Mouse (Mus musculus): ENCODE results near the gene Hmgb1.

DNA sequence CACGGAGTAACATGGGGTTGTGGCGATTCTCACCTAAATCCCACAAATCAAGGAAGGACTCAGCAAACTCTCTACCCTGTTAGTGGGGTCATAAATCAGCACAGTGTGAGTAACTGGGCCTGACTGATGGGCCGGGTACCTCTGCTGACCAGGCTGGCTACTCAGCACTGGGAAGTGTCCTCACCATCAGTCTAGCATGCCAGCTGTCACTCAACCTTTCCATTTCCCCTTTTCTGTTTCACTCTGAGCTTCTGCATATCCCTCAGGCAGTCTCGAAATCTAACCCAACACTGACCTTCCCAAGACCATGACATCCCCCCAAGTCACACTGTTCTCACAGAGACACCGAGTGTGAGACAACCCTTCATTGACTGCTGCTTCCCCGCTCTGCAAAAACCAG lies 95.4 kb downstream of the Hmgb1 start:
- TF ChIP-seq CTCF (conservative IDR thresholded peaks at IDR 0.05; ENCODE audit: low read length) (no peak), NANOG (IDR thresholded peaks at IDR 0.05; ENCODE audit: borderline replicate concordance, low read length) (no peak)
